ENCODE assay signal across 20 mouse cellular contexts in the genomic region with DNA sequence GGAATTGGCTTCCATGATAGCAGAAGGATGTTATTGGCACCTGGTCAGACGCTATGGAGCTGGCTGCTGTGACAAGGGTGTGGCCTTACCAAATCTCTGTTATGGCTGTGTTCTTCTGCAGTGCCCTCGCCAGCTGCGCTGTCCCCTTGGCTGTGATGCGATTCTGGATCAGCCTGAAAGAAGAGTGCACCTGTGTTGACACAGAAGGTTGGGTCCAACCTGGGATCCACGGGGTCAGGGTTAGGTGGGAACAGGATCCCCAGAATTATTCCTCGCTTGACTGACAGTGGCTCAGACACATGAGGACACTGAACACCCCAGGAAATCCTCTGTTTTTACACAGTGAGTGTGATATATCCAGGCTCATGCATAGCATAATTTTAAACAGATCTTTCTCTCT.
"Had no signal": no experiment of that assay in that cellular context is flagged by ENCODE, and none has a peak within 500 bp of the region (broad histone marks: within the 10 kb centered on the region; RNA-seq: fewer than 3 reads in every experiment).

No protein-coding gene starts in this region.

- DNase-seq: lung, adult 18-20 months; lung, embryonic 14.5 days; lung, postnatal 10 days; lung, postnatal 4 days; midbrain, embryonic 14.5 days; retina, postnatal 1 day; right cerebral cortex, adult 18-20 months; right cerebral cortex, postnatal 25 days; right cerebral cortex, postnatal 4 days; spleen, adult 18-20 months; thymus, adult 18-20 months; thymus, postnatal 14 days; thymus, postnatal 36 days had no signal

- ATAC-seq: midbrain, embryonic 16.5 days had no signal

- H3K27me3 ChIP-seq: midbrain, embryonic 12.5 days; neural tube, embryonic 13.5 days; neural tube, embryonic 15.5 days had no signal

- H3K9me3 ChIP-seq: midbrain, embryonic 10.5 days; midbrain, embryonic 12.5 days; neural tube, embryonic 13.5 days; neural tube, embryonic 15.5 days had no signal

- H3K36me3 ChIP-seq: midbrain, embryonic 10.5 days; midbrain, embryonic 12.5 days; neural tube, embryonic 13.5 days; neural tube, embryonic 15.5 days had no signal

- H3K27ac ChIP-seq: liver, embryonic 14.5 days; midbrain, embryonic 10.5 days; midbrain, embryonic 12.5 days; neural tube, embryonic 13.5 days; neural tube, embryonic 15.5 days had no signal

- H3K4me1 ChIP-seq: midbrain, embryonic 10.5 days; midbrain, embryonic 12.5 days; neural tube, embryonic 13.5 days; neural tube, embryonic 15.5 days had no signal

- H3K4me2 ChIP-seq: lung, embryonic 14.5 days; midbrain, embryonic 12.5 days; neural tube, embryonic 13.5 days; neural tube, embryonic 15.5 days had no signal

- H3K4me3 ChIP-seq: midbrain, embryonic 10.5 days; midbrain, embryonic 12.5 days; myocyte; neural tube, embryonic 13.5 days; neural tube, embryonic 15.5 days had no signal

- H3K9ac ChIP-seq: liver, embryonic 14.5 days; lung, embryonic 14.5 days; midbrain, embryonic 12.5 days; neural tube, embryonic 13.5 days; neural tube, embryonic 15.5 days had no signal
